Mouse (Mus musculus): ENCODE measurements around the gene Pola1. TPM values are rescaled to one million over a fixed set of nuclear protein-coding genes. Genes with fewer than 3 reads are reported as not detected.
A peak's percentile ranks its signal among the peaks of the same experiment; 100 is the strongest.

The Pola1 gene
- polyA plus RNA-seq, 1 experiment from 2014 or later: 14.9 TPM

DNA sequence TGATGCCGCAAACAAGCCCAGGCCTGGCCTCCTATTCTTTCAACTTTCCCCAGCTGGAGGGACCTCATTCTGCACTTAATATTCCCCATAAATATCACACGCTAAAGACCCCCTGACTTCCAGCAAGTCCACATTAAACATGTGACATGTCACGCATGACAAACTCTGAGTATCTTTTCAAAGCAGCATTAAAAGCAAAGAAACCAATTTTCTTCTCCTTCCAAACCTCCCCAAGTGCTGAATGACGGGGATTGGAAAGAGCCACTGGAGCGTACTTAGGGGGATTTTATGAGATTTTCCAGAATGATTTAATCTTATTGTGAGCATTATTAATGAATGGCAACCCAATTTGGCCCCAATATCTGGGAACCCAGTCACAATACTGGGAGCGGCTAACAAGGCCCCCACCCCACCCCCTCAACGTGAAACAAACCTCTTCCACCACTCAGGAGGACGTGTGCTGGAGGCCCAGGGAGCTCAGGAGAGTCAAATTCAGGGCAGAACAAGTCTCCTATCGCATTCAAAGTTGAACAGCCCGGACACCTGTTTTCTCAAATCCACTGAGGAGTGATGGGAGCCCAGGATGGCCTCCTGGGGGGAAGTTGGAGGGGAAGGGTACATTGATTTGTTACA, 331.7 kb downstream of the Pola1 start:
- no peaks in the 10 kb centered on the region for H3K4me1 ChIP-seq (ENCODE audit: control insufficient read depth, insufficient read depth, low read length)
- 22% methylated on average over 10 of the region's 10 CpGs for WGBS
- H3K4me2 ChIP-seq (ENCODE audit: low read depth, low read length): no peak overlapping the region
- no peak overlapping the region for H3K4me3 ChIP-seq (ENCODE audit: low read depth, low read length)
- H3K27me3 ChIP-seq (replicated peaks; ENCODE audit: control insufficient read depth, insufficient read depth, low read length): peaks cover 89% of the 10 kb centered on the region
- DNase-seq (ENCODE audit: low spot score): no peak
- H3K27ac ChIP-seq (replicated peaks; ENCODE audit: low read depth, low read length): no peak overlapping the region
- H3K36me3 ChIP-seq (ENCODE audit: control insufficient read depth, insufficient read depth, low read length): no peaks in the 10 kb centered on the region
- no peaks in the 10 kb centered on the region for H3K9me3 ChIP-seq (ENCODE audit: control insufficient read depth, low read length)
- ATAC-seq (ENCODE audit: low read depth): no peak
- no peak overlapping the region for H3K9ac ChIP-seq (ENCODE audit: low read depth, low read length)

DNA sequence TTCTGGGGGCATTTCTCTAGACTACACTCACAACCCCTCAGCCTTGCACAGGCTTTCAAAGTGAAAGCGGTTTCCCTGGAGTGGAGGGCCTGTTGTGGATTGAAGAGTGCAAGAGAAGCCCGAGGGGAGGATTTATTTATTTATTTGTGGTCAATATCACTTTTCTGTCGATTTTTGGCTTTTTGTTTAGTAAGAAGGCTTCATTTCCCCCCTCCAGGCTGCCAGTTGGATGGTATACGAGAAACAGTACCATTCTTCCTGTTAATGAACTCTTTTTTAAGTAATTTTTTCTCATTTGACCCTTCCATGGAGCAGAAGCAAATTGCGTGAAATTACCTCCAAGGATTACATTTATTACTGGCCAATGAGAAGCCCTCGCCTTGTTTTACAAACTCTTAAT, 332.2 kb downstream of the Pola1 start:
- Histone ChIP-seq H3K36me3 (ENCODE audit: control insufficient read depth, insufficient read depth, low read length) (no peaks in the 10 kb centered on the region), H3K4me2 (ENCODE audit: low read depth, low read length) (0 out of 2 replicates have a peak overlapping the region, but pooled peaks have one; percentile 49), H3K9me3 (ENCODE audit: control insufficient read depth, low read length) (no peaks in the 10 kb centered on the region), H3K27ac (replicated peaks; ENCODE audit: low read depth, low read length) (no peak overlapping the region), H3K4me1 (ENCODE audit: control insufficient read depth, insufficient read depth, low read length) (no peaks in the 10 kb centered on the region), H3K9ac (ENCODE audit: low read depth, low read length) (no peak overlapping the region), H3K27me3 (replicated peaks; ENCODE audit: control insufficient read depth, insufficient read depth, low read length) (peaks cover 91% of the 10 kb centered on the region), H3K4me3 (ENCODE audit: low read depth, low read length) (no peak overlapping the region)
- ATAC-seq (ENCODE audit: low read depth) (no peak), DNase-seq (ENCODE audit: low spot score) (no peak)
- WGBS: 22% methylated on average over 6 of the region's 6 CpGs

- peak overlapping the region; percentile 49 for H3K4me2 ChIP-seq (ENCODE audit: low read depth, low read length)
- H3K27ac ChIP-seq (replicated peaks; ENCODE audit: low read depth, low read length): no peak overlapping the region
- no peaks in the 10 kb centered on the region for H3K4me1 ChIP-seq (ENCODE audit: control insufficient read depth, insufficient read depth, low read length)
- peaks cover 94% of the 10 kb centered on the region for H3K27me3 ChIP-seq (replicated peaks; ENCODE audit: control insufficient read depth, insufficient read depth, low read length)
- no peak overlapping the region for H3K9ac ChIP-seq (ENCODE audit: low read depth, low read length)
- no peak for ATAC-seq (ENCODE audit: low read depth)
- 17% methylated on average over 41 of the region's 43 CpGs for WGBS
- DNase-seq (ENCODE audit: low spot score): no peak
- peak overlapping the region; percentile 23 for H3K4me3 ChIP-seq (ENCODE audit: low read depth, low read length)
- no peaks in the 10 kb centered on the region for H3K36me3 ChIP-seq (ENCODE audit: control insufficient read depth, insufficient read depth, low read length)
- H3K9me3 ChIP-seq (ENCODE audit: control insufficient read depth, low read length): no peaks in the 10 kb centered on the region
These were observed 332.8 kb downstream of the Pola1 start for GRCm38 (mm10) chrX:93299046-93299626.

GRCm38 (mm10) chrX:93297001-93297441, 334.9 kb downstream of the Pola1 start:
- Histone ChIP-seq H3K4me2 (ENCODE audit: low read depth, low read length) (peak overlapping the region; percentile 40), H3K4me1 (ENCODE audit: control insufficient read depth, insufficient read depth, low read length) (no peaks in the 10 kb centered on the region), H3K9me3 (ENCODE audit: control insufficient read depth, low read length) (no peaks in the 10 kb centered on the region), H3K27ac (replicated peaks; ENCODE audit: low read depth, low read length) (no peak overlapping the region), H3K4me3 (ENCODE audit: low read depth, low read length) (peak overlapping the region; percentile 23), H3K9ac (ENCODE audit: low read depth, low read length) (no peak overlapping the region), H3K27me3 (replicated peaks; ENCODE audit: control insufficient read depth, insufficient read depth, low read length) (peaks cover 97% of the 10 kb centered on the region), H3K36me3 (ENCODE audit: control insufficient read depth, insufficient read depth, low read length) (no peaks in the 10 kb centered on the region)
- WGBS: 19% methylated on average over 35 of the region's 40 CpGs
- peak; percentile 58; the same call in 1 of the 2 replicates for ATAC-seq (ENCODE audit: low read depth)
- DNase-seq (ENCODE audit: low spot score): no peak

GRCm38 (mm10) chrX:93295819-93296218, 336.1 kb downstream of the Pola1 start:
- no peak for ATAC-seq (ENCODE audit: low read depth)
- Histone ChIP-seq H3K27me3 (replicated peaks; ENCODE audit: control insufficient read depth, insufficient read depth, low read length) (peaks cover 97% of the 10 kb centered on the region), H3K9ac (ENCODE audit: low read depth, low read length) (no peak overlapping the region), H3K9me3 (ENCODE audit: control insufficient read depth, low read length) (no peaks in the 10 kb centered on the region), H3K4me3 (ENCODE audit: low read depth, low read length) (no peak overlapping the region), H3K36me3 (ENCODE audit: control insufficient read depth, insufficient read depth, low read length) (no peaks in the 10 kb centered on the region), H3K4me1 (ENCODE audit: control insufficient read depth, insufficient read depth, low read length) (no peaks in the 10 kb centered on the region), H3K27ac (replicated peaks; ENCODE audit: low read depth, low read length) (no peak overlapping the region), H3K4me2 (ENCODE audit: low read depth, low read length) (no peak overlapping the region)
- DNase-seq (ENCODE audit: low spot score): no peak
- 23% methylated on average over 5 of the region's 5 CpGs for WGBS

GRCm38 (mm10) chrX:93294736-93295490, 337.0 kb downstream of the Pola1 start:
- no peak overlapping the region for H3K4me3 ChIP-seq (ENCODE audit: low read depth, low read length)
- WGBS: 20% methylated on average over 16 of the region's 25 CpGs
- H3K27ac ChIP-seq (replicated peaks; ENCODE audit: low read depth, low read length): no peak overlapping the region
- no peaks in the 10 kb centered on the region for H3K4me1 ChIP-seq (ENCODE audit: control insufficient read depth, insufficient read depth, low read length)
- no peak for DNase-seq (ENCODE audit: low spot score)
- H3K36me3 ChIP-seq (ENCODE audit: control insufficient read depth, insufficient read depth, low read length): no peaks in the 10 kb centered on the region
- H3K9ac ChIP-seq (ENCODE audit: low read depth, low read length): no peak overlapping the region
- no peak overlapping the region for H3K4me2 ChIP-seq (ENCODE audit: low read depth, low read length)
- no peaks in the 10 kb centered on the region for H3K9me3 ChIP-seq (ENCODE audit: control insufficient read depth, low read length)
- peaks cover 96% of the 10 kb centered on the region for H3K27me3 ChIP-seq (replicated peaks; ENCODE audit: control insufficient read depth, insufficient read depth, low read length)
- no peak for ATAC-seq (ENCODE audit: low read depth)

GRCm38 (mm10) chrX:93292031-93292430, 339.9 kb downstream of the Pola1 start:
- Histone ChIP-seq H3K9ac (ENCODE audit: low read depth, low read length) (no peak overlapping the region), H3K4me3 (ENCODE audit: low read depth, low read length) (no peak overlapping the region), H3K27ac (replicated peaks; ENCODE audit: low read depth, low read length) (no peak overlapping the region), H3K4me1 (ENCODE audit: control insufficient read depth, insufficient read depth, low read length) (no peaks in the 10 kb centered on the region), H3K36me3 (ENCODE audit: control insufficient read depth, insufficient read depth, low read length) (no peaks in the 10 kb centered on the region), H3K4me2 (ENCODE audit: low read depth, low read length) (no peak overlapping the region), H3K27me3 (replicated peaks; ENCODE audit: control insufficient read depth, insufficient read depth, low read length) (peaks cover 96% of the 10 kb centered on the region), H3K9me3 (ENCODE audit: control insufficient read depth, low read length) (no peaks in the 10 kb centered on the region)
- DNase-seq (ENCODE audit: low spot score) (no peak), ATAC-seq (ENCODE audit: low read depth) (no peak)
- WGBS: 21% methylated on average over 6 of the region's 6 CpGs

- H3K9me3 ChIP-seq (ENCODE audit: control insufficient read depth, low read length): no peaks in the 10 kb centered on the region
- H3K27ac ChIP-seq (replicated peaks; ENCODE audit: low read depth, low read length): no peak overlapping the region
- DNase-seq (ENCODE audit: low spot score): no peak
- H3K4me2 ChIP-seq (ENCODE audit: low read depth, low read length): no peak overlapping the region
- H3K36me3 ChIP-seq (ENCODE audit: control insufficient read depth, insufficient read depth, low read length): no peaks in the 10 kb centered on the region
- peaks cover 97% of the 10 kb centered on the region for H3K27me3 ChIP-seq (replicated peaks; ENCODE audit: control insufficient read depth, insufficient read depth, low read length)
- WGBS: 13% methylated on average over 12 of the region's 12 CpGs
- ATAC-seq (ENCODE audit: low read depth): no peak
- H3K9ac ChIP-seq (ENCODE audit: low read depth, low read length): no peak overlapping the region
- no peak overlapping the region for H3K4me3 ChIP-seq (ENCODE audit: low read depth, low read length)
- H3K4me1 ChIP-seq (ENCODE audit: control insufficient read depth, insufficient read depth, low read length): no peaks in the 10 kb centered on the region
These were observed 342.0 kb downstream of the Pola1 start for GRCm38 (mm10) chrX:93289851-93290380.
